Mouse (Mus musculus): ENCODE data around the gene Gm26620. TPM values are rescaled to one million over a fixed set of nuclear protein-coding genes. Genes with fewer than 3 reads are reported as not detected.

The Gm26620 gene
- polyA plus RNA-seq, 1 experiment from 2014 or later, result 0.56 TPM

DNA sequence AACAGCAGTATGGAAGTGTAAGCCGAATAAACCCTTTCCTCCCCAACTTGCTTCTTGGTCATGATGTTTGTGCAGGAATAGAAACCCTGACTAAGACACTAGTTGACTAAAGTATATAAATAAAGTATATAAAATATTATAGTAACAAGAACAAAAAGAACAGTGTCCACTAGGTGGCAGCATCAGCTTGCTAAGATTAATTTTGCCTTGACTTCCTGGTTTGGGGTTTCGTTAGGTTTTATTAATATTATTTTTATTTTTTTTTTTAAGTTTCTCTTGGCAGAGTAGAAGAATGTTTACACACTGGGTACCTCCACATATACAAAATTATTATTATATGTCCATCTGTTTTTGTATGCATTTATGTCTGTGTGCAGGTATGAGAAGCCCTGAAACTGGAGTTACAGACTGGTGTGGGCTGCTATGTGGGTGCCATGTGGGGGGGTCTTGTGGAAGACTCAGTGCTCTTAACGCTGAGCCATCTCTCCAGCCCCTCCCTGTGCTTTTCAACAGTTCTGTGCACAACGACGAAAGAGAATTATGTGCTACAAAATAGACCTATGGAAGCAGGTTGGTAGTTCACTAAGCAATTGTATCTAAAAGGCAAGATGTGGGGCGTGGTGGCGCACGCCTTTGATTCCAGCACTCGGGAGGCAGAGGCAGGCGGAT lies 16.1 kb downstream of the Gm26620 start:
- ATAC-seq (ENCODE audit: insufficient read depth, low FRiP score, low TSS enrichment) (no peak), DNase-seq (ENCODE audit: low spot score) (peak; percentile 23)
- Histone ChIP-seq H3K9me3 (ENCODE audit: control insufficient read depth, low read length) (no peaks in the 10 kb centered on the region), H3K4me1 (ENCODE audit: control insufficient read depth, insufficient read depth, low read length) (no peaks in the 10 kb centered on the region), H3K4me3 (ENCODE audit: low read depth, low read length) (no peak overlapping the region), H3K27me3 (ENCODE audit: control insufficient read depth, insufficient read depth, low read length) (no peaks in the 10 kb centered on the region), H3K36me3 (ENCODE audit: control insufficient read depth, insufficient read depth, low read length) (no peaks in the 10 kb centered on the region), H3K9ac (ENCODE audit: low read length) (no peak overlapping the region), H3K4me2 (ENCODE audit: low read depth) (no peak overlapping the region), H3K27ac (ENCODE audit: low read depth, low read length) (no peak overlapping the region)
- WGBS, result 39% methylated on average over 10 of the region's 10 CpGs

DNA sequence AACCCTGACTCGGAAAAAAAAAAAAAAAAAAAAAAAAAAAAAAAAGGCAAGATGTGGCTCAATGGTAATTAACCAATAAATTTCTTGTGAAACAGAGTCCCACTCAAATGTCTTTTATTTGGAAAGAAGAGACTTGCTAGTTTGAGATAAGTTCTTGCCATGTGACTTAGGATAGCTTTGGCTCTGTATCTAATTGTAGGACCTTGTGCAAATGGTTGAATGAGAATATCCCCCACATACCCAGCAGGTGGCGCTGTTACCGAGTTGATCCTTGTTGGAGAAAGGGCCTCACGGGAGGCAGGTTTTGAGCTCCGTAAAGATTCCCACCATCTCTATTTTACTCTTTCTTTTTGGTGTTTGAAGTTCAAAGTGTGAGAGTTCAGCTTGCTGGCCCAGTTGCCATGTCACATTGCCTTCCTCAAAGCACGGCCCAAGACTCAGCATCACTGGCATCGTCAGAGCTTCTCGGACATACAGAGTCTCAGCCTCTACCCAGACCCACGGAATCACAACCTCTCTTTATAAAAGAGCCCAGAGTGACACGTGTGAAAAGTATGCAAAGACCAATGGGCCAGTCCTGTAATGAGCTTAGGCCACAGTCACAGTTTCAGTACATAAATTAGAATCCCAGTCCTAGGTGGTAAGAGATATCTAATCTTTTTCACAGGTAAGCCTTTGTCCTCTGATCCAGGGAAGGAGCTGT lies 16.8 kb downstream of the Gm26620 start:
- no peaks in the 10 kb centered on the region for H3K36me3 ChIP-seq (ENCODE audit: control insufficient read depth, insufficient read depth, low read length)
- no peaks in the 10 kb centered on the region for H3K9me3 ChIP-seq (ENCODE audit: control insufficient read depth, low read length)
- no peak overlapping the region for H3K9ac ChIP-seq (ENCODE audit: low read length)
- no peaks in the 10 kb centered on the region for H3K4me1 ChIP-seq (ENCODE audit: control insufficient read depth, insufficient read depth, low read length)
- ATAC-seq (ENCODE audit: insufficient read depth, low FRiP score, low TSS enrichment) (peak; percentile 41; the same call in 1 of the 2 replicates), DNase-seq (ENCODE audit: low spot score) (peak; percentile 83)
- 37% methylated on average over 10 of the region's 10 CpGs for WGBS
- H3K27me3 ChIP-seq (ENCODE audit: control insufficient read depth, insufficient read depth, low read length), result peaks cover 5% of the 10 kb centered on the region; the same call in 1 of the 2 replicates
- no peak overlapping the region for H3K4me3 ChIP-seq (ENCODE audit: low read depth, low read length)
- H3K4me2 ChIP-seq (ENCODE audit: low read depth), result 0 out of 2 replicates have a peak overlapping the region, but pooled peaks have one; percentile 25
- H3K27ac ChIP-seq (ENCODE audit: low read depth, low read length), result no peak overlapping the region

DNA sequence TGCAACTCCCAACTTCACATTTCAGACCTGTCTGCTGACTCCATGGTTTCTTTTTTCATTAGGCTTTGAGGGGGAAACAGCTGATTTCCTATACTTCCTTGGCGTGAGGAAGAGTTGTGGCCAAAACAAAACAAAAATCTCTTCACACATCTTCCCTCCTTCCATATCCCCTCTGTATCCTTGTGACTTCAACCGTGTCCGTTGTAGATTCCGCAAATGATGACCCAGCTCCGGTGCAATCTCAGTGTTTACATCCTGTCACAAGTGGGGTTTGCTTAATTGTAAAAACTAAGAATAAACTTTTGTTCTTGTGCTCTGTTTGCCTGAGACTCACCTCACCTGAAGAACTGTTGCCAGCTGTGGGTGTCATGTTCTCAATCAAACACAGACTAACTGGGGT lies 18.6 kb downstream of the Gm26620 start:
- peaks cover 23% of the 10 kb centered on the region for H3K27me3 ChIP-seq (ENCODE audit: control insufficient read depth, insufficient read depth, low read length)
- H3K9ac ChIP-seq (ENCODE audit: low read length), result no peak overlapping the region
- no peaks in the 10 kb centered on the region for H3K36me3 ChIP-seq (ENCODE audit: control insufficient read depth, insufficient read depth, low read length)
- no peak for ATAC-seq (ENCODE audit: insufficient read depth, low FRiP score, low TSS enrichment)
- no peak for DNase-seq (ENCODE audit: low spot score)
- no peak overlapping the region for H3K4me2 ChIP-seq (ENCODE audit: low read depth)
- no peak overlapping the region for H3K27ac ChIP-seq (ENCODE audit: low read depth, low read length)
- H3K9me3 ChIP-seq (ENCODE audit: control insufficient read depth, low read length), result no peaks in the 10 kb centered on the region
- 81% methylated on average over 5 of the region's 5 CpGs for WGBS
- H3K4me1 ChIP-seq (ENCODE audit: control insufficient read depth, insufficient read depth, low read length), result peaks cover 5% of the 10 kb centered on the region; the same call in 1 of the 2 replicates
- H3K4me3 ChIP-seq (ENCODE audit: low read depth, low read length), result no peak overlapping the region

DNA sequence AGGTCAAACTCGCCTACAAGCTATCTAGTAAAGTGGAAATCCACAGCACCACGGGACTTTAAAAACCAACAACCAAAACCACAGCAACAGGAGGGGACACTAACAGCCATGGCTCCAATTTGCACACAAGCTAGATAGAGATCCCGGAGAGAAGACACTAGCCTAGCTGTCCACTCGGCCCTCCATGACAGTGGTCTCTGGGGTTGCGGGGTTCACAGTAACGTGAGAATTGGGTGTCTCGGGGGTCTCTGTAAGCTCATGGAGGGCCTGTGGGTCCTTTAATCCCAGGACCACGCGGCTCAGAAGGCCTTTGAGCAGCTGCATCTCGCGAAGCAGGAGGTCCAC lies 22.2 kb downstream of the Gm26620 start:
- Histone ChIP-seq H3K4me2 (ENCODE audit: low read depth) (peak overlapping the region; percentile 96), H3K4me3 (ENCODE audit: low read depth, low read length) (peak overlapping the region; percentile 58), H3K27ac (ENCODE audit: low read depth, low read length) (no peak overlapping the region), H3K27me3 (ENCODE audit: control insufficient read depth, insufficient read depth, low read length) (peaks cover 35% of the 10 kb centered on the region), H3K9ac (ENCODE audit: low read length) (peak overlapping the region; percentile 54), H3K9me3 (ENCODE audit: control insufficient read depth, low read length) (no peaks in the 10 kb centered on the region), H3K36me3 (ENCODE audit: control insufficient read depth, insufficient read depth, low read length) (no peaks in the 10 kb centered on the region), H3K4me1 (ENCODE audit: control insufficient read depth, insufficient read depth, low read length) (peaks cover 6% of the 10 kb centered on the region; the same call in 1 of the 2 replicates)
- DNase-seq (ENCODE audit: low spot score) (peak; percentile 45), ATAC-seq (ENCODE audit: insufficient read depth, low FRiP score, low TSS enrichment) (no peak)
- 17% methylated on average over 11 of the region's 11 CpGs for WGBS

DNA sequence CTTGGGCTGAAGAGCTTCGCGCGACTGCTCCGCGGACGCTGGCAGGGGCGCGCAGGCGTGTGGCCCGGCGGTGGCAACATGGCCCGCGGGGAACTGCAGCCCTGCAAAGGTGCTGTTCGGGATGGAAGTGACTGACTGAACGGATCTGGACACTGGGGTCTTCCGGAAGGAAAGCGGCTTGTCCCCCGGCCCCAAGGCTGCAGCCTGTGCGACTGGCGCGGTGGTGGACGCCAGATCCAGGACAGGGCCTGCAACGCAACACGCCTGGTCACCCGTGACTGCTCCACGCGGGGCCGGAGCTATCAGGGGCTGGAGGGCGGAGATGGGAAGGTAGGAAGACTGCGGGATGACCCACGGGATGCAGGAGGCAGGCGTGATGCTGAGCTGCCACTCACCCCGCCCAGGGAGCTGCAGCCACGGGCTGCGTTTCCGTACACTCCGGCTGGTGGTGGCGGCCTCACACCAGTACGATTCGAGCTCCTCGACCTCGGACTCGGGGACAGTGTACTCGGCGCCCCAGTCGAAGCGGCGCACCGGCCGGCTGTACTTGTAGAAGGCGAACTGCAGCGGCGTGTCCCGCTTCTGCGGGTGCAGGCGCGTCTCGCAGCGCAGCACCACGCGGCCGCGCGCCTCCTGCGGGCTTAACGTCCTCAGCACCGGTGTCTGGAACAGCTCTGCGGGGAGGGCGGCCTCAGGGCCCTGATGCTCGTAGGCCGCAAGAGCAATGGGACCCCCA lies 22.8 kb downstream of the Gm26620 start:
- peaks cover 6% of the 10 kb centered on the region; the same call in 1 of the 2 replicates for H3K4me1 ChIP-seq (ENCODE audit: control insufficient read depth, insufficient read depth, low read length)
- DNase-seq (ENCODE audit: low spot score), result peak; percentile 58
- H3K27me3 ChIP-seq (ENCODE audit: control insufficient read depth, insufficient read depth, low read length), result peaks cover 35% of the 10 kb centered on the region
- WGBS, result under 1% methylated on average over 71 of the region's 71 CpGs
- no peaks in the 10 kb centered on the region for H3K36me3 ChIP-seq (ENCODE audit: control insufficient read depth, insufficient read depth, low read length)
- H3K9ac ChIP-seq (ENCODE audit: low read length), result peak overlapping the region; percentile 54
- peak overlapping the region; percentile 96 for H3K4me2 ChIP-seq (ENCODE audit: low read depth)
- peak; percentile 67 for ATAC-seq (ENCODE audit: insufficient read depth, low FRiP score, low TSS enrichment)
- H3K27ac ChIP-seq (ENCODE audit: low read depth, low read length), result no peak overlapping the region
- H3K9me3 ChIP-seq (ENCODE audit: control insufficient read depth, low read length), result no peaks in the 10 kb centered on the region
- H3K4me3 ChIP-seq (ENCODE audit: low read depth, low read length), result peak overlapping the region; percentile 58

DNA sequence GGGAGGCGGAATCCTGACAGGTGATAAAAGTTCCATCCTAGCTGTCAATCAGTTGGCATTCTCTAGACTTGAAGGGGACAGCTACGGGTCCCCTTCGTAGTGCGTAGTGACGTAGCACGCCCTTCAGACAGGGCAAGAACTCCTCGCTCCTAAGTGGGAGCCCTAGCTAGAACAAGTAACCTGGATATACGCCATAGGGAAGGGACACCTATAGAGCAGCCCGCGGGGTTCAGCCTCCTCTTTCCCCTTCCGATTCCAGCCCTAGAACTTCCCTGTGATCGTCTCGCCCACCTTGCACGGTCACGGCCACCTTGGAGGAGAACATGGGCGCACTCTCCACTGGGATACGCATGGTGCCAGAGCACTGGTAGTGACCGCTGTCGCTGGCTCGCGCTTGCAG lies 23.5 kb downstream of the Gm26620 start:
- WGBS, result 2% methylated on average over 21 of the region's 21 CpGs
- Histone ChIP-seq H3K4me2 (ENCODE audit: low read depth) (peak overlapping the region; percentile 96), H3K27me3 (ENCODE audit: control insufficient read depth, insufficient read depth, low read length) (peaks cover 35% of the 10 kb centered on the region), H3K9ac (ENCODE audit: low read length) (no peak overlapping the region), H3K27ac (ENCODE audit: low read depth, low read length) (no peak overlapping the region), H3K9me3 (ENCODE audit: control insufficient read depth, low read length) (no peaks in the 10 kb centered on the region), H3K36me3 (ENCODE audit: control insufficient read depth, insufficient read depth, low read length) (no peaks in the 10 kb centered on the region), H3K4me1 (ENCODE audit: control insufficient read depth, insufficient read depth, low read length) (peaks cover 6% of the 10 kb centered on the region; the same call in 1 of the 2 replicates), H3K4me3 (ENCODE audit: low read depth, low read length) (peak overlapping the region; percentile 58)
- ATAC-seq (ENCODE audit: insufficient read depth, low FRiP score, low TSS enrichment) (peak; percentile 45; the same call in 1 of the 2 replicates), DNase-seq (ENCODE audit: low spot score) (peak; percentile 49)

DNA sequence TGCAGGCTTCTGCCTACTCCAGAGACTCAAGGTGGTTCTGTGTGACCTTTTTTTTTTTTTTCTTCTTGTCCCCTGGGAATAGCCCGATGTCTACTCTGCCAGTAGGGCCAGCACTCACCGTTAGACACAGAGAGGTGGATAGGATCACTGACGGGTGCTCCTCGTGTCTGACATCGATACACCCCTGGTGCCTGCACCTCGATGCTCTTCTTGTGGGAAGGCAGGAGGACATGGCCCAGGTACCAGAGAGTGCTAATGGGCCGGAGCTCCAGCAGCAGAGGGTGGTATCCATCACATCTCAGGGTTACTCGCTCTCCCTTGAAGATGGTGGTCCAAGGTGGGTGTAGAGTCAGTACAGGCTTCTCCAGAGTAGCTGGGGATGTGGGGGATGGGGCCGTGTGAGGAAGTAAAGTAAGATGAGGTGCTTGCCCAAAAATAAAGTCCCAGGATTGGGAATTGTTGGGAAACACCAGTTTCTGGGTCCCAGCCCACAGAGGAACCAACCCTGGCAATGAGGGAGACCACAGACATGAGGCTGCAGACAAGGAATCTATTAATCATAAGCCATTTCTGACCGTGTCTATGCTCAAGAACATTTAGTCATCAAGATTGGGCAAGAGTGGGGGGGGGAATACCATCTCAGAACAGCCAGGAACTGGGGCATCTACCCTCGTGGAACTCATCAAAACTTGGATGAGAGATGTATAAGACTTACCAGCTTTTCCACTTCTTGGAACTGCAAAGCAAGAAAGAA lies 27.2 kb downstream of the Gm26620 start:
- peaks cover 26% of the 10 kb centered on the region for H3K27me3 ChIP-seq (ENCODE audit: control insufficient read depth, insufficient read depth, low read length)
- H3K4me2 ChIP-seq (ENCODE audit: low read depth), result no peak overlapping the region
- no peaks in the 10 kb centered on the region for H3K9me3 ChIP-seq (ENCODE audit: control insufficient read depth, low read length)
- 82% methylated on average over 11 of the region's 11 CpGs for WGBS
- no peak overlapping the region for H3K4me3 ChIP-seq (ENCODE audit: low read depth, low read length)
- ATAC-seq (ENCODE audit: insufficient read depth, low FRiP score, low TSS enrichment) (no peak), DNase-seq (ENCODE audit: low spot score) (no peak)
- H3K27ac ChIP-seq (ENCODE audit: low read depth, low read length), result no peak overlapping the region
- no peaks in the 10 kb centered on the region for H3K36me3 ChIP-seq (ENCODE audit: control insufficient read depth, insufficient read depth, low read length)
- H3K9ac ChIP-seq (ENCODE audit: low read length), result no peak overlapping the region
- peaks cover 6% of the 10 kb centered on the region; the same call in 1 of the 2 replicates for H3K4me1 ChIP-seq (ENCODE audit: control insufficient read depth, insufficient read depth, low read length)

DNA sequence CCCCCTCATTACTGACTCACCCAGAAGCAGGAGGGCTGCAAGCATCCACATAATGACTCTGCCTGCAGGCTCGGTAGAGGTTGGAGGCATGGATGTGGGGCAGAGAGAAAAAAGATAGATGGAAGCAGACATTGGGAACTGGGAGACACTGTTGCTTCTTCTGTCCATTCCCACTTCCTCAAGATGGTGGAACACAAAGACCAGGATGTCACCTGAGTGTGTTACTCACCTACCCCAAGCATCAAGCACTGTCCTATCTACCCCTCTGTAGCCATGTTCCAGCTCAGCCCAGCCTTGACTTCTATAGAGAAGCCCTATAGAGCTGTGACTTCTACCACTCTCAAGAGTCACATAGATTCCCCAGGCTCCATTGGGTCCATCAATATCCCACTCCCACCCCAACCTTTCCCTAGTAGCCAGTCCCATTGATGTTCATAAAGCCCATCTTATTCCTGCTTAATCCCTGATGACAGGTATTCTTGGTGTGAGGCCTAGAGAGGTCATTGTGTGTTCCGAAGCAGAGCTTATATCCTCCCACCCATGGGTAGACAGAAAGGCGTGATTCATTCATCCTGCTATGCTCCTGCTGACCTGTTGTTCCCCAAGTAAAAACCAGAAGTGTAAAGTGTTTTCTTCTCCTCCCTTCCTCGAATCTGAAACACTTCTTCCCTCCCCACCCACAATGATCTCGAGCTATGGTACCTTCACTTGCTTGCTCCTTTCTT lies 28.2 kb downstream of the Gm26620 start, which contains the start of gene Fcrlb:
TSS of gene Fcrlb (minus strand) at position 51 of the 725 bp plus-strand sequence.
- Histone ChIP-seq H3K27ac (ENCODE audit: low read depth, low read length) (no peak within 1 kb of the TSS), H3K9ac (ENCODE audit: low read length) (no peak within 1 kb of the TSS), H3K9me3 (ENCODE audit: control insufficient read depth, low read length) (no peaks in the 10 kb centered on the region), H3K4me3 (ENCODE audit: low read depth, low read length) (no peak within 1 kb of the TSS), H3K4me1 (ENCODE audit: control insufficient read depth, insufficient read depth, low read length) (0 out of 2 replicates have a peak, but pooled peaks cover 3% of the 10 kb centered on the region), H3K36me3 (ENCODE audit: control insufficient read depth, insufficient read depth, low read length) (no peaks in the 10 kb centered on the region), H3K27me3 (ENCODE audit: control insufficient read depth, insufficient read depth, low read length) (peaks cover 16% of the 10 kb centered on the region), H3K4me2 (ENCODE audit: low read depth) (no peak within 1 kb of the TSS)
- 77% methylated on average over 5 of the region's 5 CpGs for WGBS
- ATAC-seq (ENCODE audit: insufficient read depth, low FRiP score, low TSS enrichment) (no peak), DNase-seq (ENCODE audit: low spot score) (no peak)
